Mouse (Mus musculus) left cerebral cortex, postnatal 4 days (tissue): ENCODE measurements around the gene Tln2. TPM values are rescaled to one million over a fixed set of nuclear protein-coding genes. Genes with fewer than 3 reads are reported as not detected.

Source experiments
- DNase-seq: peaks from one replicate; pipeline ENCODE4 v3.0.0-alpha.2; 2022
- intact Hi-C: fragments of 180-260 bp; cut with DNase I; formaldehyde crosslinking; loops from one replicate; pipeline ENCODE4 v1.15.1; 2025
- total RNA-seq, 2 experiments: library from RNA; stranded (reverse); gene quantifications; 2 replicates each; pipeline ENCODE4 v1.2.3; 2021

Tln2 gene
- total RNA-seq, 2 experiments from 2014 or later = 66.0 to 73.5 TPM

GRCm38 (mm10) chr9:67220388-67220787, 339.1 kb downstream of the Tln2 start:
- intact Hi-C loops = no loop called here
- DNase-seq = peak; percentile 19

DNA sequence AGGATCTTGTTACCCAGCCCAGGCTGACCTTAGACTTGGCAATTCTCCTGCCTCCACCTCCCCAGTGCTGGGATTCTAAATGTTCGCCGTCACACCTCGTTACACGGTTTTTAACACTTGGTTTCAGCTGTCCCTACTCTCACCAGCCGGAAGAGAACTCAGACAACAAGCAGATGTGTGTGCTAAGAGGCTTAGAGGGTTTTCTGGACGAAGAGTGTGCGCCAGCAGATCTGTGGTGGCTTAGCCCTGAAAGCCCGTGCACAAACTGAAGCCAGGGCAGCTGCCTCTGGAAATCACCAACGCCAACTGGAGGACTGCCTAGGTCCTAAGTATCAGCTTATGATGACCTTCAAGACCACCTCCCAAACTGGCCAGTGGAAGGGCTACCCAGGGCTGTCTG, 341.5 kb downstream of the Tln2 start:
- intact Hi-C loops = loop anchor here (10.0 kb wide), 1 partner anchor 173 kb away; the partner anchor contains the start of gene Tpm1
- no peak for DNase-seq

DNA sequence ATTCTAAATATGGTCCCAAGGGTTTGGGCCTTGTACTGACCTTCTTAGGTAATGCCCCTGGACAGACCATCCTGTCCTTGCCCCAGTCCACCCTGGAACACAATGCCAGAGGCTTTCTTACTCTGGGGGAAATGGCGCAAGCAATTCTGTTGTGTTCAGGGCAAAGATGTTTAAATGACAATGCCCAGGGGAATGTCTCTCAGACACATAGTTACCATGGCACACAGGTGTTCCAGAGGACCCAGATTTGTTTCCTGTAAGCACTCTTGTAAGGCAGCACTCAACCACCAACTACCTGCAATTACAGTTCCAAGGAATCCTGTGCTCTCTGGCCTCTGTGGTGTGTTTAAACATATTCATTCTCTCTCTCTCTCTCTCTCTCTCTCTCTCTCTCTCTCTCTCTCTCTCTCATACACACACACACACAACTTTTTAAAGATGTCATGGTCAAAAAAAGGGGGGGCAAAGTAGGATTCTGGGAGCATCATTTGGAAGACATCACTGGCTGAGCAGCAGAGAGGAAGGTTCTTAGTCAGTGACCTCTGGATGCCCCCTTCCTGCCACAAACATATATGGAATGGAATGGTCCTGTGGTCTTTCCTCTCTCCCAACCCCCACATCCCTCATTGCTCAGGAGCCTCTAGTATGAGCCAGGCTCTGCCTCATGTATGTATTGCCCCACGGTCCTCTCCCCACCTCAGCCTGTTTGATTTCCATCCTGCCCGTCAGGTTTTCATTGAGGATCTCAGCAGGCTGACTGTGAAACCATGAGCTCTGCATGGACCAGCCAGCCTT, 345.1 kb downstream of the Tln2 start:
- no peak for DNase-seq
- intact Hi-C loops = loop anchor here (10.0 kb wide), 1 partner anchor 170 kb away; the partner anchor contains the start of gene Tpm1

- intact Hi-C loops = loop anchor here (10.0 kb wide), 1 partner anchor 168 kb away; the partner anchor contains the start of gene Tpm1
- DNase-seq = peak; percentile 73
Measured at GRCm38 (mm10) chr9:67213275-67213674, 346.2 kb downstream of the Tln2 start.

DNA sequence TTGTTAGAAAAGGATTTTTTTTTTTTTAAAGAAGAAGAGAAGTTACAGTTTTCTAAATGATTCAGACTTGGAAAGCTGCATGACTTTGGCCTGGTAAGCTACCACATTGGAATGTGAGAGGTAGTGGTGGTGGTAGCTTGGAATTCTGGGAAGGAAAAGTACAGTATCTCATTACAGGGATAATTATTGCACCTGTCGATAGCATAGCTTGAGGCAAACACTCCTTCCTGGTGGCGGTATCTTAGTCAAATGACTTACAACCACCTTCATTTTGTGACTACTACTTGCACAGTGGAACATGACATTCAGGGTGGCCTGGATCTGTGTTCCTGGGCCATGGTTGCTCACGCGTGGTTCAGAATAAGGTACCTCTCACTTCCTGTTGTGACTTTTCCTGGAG, 348.3 kb downstream of the Tln2 start:
- intact Hi-C loops = loop anchor here (10.0 kb wide), 1 partner anchor 166 kb away; the partner anchor contains the start of gene Tpm1
- no peak for DNase-seq

DNA sequence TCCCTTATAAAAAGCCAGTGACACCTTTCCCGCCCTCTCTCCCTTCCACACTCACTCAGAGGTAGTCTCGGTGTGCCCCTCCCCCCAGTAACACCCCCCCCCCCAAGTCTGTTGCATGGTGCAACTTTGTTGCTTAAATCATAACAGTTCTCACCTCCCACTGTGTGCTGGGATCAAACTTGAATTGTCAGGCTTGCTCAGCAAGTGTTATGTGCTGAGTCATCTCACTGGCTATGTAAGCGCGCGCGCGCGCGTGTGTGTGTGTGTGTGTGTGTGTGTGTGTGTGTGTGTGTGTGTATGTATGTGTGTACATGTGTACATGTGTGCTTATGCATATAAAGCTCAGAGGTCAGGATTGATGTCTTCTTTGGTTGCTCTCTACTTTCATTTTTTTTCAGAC, 350.1 kb downstream of the Tln2 start:
- DNase-seq = no peak
- intact Hi-C loops = no loop called here

- DNase-seq = no peak
- intact Hi-C loops = no loop called here
Measured at GRCm38 (mm10) chr9:67208420-67208819, 351.1 kb downstream of the Tln2 start.

- no peak for DNase-seq
- intact Hi-C loops = no loop called here
Measured at GRCm38 (mm10) chr9:67205175-67205574, 354.3 kb downstream of the Tln2 start.

GRCm38 (mm10) chr9:67196609-67197008, 362.9 kb downstream of the Tln2 start:
- intact Hi-C loops = no loop called here
- DNase-seq = no peak

DNA sequence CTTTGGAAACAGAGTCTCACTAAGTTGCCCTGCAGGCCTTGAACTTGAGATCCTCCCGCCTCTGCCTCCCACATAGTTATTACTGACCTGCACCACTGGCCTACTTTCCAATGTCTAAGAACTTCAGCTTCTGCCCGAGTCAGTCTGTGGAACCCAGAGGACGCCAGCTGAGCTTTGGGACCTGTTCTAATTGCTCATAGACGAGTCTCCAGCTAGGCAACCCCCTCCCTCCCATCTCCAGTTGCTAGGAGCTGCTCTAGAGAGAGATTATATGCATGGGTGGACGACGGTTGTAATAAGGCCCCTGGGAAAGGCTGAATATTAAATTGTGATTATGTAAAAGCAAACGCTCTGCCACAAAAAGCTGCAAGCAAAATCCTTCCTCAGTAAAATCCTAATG, 364.2 kb downstream of the Tln2 start:
- DNase-seq = peak; percentile 9
- intact Hi-C loops = no loop called here

DNA sequence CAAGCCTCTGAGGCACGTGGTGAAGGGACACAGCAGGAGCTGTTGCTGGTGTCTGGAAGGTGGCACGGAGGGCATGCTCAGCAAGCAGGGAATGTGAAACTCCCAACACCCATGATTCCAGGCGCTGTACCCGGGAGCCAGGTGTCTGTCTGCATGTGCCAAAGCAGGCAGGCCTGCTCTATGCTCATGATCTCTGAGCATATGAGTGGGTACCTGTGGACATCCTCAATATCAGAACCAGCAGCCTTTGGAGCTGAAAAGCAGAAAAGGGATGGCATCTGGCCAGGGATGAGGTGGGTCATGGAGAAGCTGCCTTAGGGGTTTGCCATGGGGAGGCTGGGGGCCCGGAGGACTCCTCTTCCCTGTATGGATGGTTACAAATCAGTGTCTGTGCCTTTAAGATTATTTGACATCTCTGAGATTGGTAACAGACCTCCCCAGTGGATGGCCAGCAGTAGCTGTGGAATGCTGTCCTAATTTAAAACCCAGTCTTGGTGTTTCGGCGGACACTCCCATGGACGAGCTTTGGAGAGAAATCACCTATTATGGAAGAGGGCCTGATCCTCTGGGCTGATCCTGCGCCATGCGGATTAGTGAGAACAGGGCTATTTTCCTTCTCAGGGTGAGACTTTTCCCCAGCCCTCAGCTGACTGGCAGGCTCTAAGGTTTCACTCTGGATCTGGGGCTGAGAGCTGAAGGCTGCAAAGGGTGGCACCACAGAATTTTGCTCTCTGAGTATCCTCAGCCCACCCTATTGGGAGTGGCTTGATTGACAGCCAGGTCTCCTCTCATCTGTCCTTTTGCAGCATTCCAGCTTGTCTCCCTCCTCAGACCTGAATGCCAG, 367.8 kb downstream of the Tln2 start:
- intact Hi-C loops = no loop called here
- no peak for DNase-seq

DNA sequence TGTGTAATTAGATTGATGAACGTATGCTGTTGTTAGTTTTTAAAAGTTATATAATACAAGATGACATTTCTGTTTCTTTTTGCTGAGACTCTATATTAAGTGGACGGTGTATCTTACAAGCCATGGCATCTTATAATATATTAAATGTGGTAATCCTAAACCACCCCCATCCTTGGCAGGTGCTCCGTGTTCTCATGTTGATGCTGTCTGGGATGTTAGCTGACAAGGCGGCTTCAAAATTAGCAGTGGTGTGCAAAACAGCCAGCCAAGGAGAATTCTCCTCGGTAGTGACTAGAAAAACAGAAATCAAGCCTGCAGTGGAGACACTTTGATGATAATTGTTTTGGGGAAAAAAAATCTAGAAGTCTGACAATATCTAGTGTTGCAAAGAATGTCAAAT, 371.8 kb downstream of the Tln2 start:
- no peak for DNase-seq
- intact Hi-C loops = no loop called here

DNA sequence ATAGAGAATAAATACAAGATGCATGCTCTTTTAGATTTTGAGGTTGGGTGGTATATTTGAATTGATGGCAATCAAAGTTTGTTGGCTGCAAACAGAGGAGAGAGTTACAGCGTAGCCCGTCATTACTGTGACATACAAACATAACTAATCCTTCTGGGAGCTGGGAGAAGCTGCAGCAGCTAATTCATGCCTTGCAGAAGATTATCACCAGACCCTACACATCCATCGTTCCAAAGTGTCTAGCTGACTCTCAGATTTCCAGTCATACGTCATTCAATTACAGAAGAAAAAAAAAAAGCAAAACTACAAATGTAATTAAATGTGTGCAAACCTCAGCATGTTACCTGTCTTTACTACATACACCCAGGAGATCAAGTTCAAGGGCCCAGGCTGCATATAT, 372.3 kb downstream of the Tln2 start:
- intact Hi-C loops = no loop called here

GRCm38 (mm10) chr9:67184556-67184955, 374.9 kb downstream of the Tln2 start:
- intact Hi-C loops = no loop called here
- DNase-seq = no peak

More for the DNA sequence above, 372.3 kb downstream of the Tln2 start:
- no peak for DNase-seq

GRCm38 (mm10) chr9:67183520-67183919, 376.0 kb downstream of the Tln2 start:
- DNase-seq = no peak
- intact Hi-C loops = no loop called here

DNA sequence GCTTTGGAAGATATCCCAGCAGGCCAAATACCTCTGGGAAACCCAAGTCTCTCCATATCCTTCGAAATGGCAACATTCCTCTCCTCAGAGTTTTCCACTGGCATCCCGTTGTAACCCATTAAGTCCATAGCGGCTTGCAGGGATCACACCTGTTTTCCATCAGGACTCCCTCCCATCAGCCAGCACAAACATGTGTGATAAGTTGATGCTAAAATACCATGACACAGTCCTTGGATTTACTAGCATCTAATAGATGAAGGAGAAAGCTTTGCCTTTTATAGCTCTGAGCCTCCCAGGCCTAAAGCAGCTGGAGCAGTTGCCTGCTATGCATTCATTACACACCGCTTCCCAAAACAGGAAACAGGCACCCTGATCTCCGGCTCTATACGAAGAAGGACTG, 377.5 kb downstream of the Tln2 start:
- intact Hi-C loops = no loop called here
- no peak for DNase-seq

DNA sequence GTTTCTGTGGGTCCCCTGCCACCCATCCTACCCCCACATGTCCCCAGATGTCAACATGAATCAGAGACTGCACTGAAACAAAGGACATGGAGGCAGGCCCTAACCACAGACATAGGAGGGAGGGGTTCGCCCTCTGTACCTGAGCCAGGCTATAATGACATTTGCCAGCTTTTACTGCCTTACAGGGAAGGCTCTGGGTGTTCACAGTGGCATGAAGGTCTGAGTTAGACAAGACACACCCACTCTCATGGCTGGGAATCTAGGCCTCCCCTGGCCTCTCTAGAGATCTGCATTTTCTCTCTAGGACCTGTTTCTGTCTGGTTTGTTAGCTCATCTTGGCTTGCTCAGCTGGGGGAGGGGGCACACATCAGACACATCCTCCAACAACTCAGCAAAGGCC, 380.8 kb downstream of the Tln2 start:
- intact Hi-C loops = no loop called here

GRCm38 (mm10) chr9:67178203-67178602, 381.3 kb downstream of the Tln2 start:
- no peak for DNase-seq
- intact Hi-C loops = no loop called here

More for the DNA sequence above, 380.8 kb downstream of the Tln2 start:
- no peak for DNase-seq

DNA sequence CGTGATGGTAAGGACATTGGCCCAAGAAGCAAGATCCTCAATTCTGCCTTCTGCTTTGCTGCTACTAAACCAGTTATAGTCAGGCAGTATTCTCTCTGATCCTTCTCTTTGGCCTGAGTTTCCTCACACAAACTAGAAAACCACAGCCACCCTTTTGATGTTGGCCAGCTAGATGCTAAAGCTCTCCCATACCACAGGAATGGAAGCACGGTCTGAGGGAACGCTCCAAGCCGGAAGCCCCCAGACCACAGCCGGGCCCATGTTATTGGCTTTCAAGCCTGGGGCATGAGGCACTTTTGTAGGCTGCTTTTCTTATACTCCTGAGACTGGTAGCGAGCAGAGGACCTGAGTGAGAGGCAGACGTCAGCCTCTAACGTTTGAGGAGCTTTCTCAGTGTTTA, 383.4 kb downstream of the Tln2 start:
- intact Hi-C loops = no loop called here

DNA sequence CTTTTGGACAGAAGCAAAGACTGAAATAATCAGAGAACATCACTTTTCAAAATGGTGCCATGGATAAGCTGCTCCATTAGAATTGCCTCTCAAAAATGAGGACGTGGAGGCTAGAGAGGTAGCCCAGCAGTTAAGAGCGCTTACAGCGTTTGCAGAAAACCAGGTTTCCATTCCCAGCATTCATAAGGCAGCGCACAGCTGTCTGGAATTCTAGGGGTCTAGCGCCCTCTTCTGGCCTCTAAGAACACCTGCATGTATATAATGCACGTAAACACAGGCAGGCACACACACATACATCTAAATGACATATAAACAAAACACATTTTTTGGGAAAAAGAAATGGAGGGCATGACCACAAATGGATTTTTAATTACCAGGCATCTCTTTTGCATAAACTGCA, 385.7 kb downstream of the Tln2 start:
- intact Hi-C loops = no loop called here
- no peak for DNase-seq

More for the DNA sequence above, 383.4 kb downstream of the Tln2 start:
- DNase-seq = no peak

DNA sequence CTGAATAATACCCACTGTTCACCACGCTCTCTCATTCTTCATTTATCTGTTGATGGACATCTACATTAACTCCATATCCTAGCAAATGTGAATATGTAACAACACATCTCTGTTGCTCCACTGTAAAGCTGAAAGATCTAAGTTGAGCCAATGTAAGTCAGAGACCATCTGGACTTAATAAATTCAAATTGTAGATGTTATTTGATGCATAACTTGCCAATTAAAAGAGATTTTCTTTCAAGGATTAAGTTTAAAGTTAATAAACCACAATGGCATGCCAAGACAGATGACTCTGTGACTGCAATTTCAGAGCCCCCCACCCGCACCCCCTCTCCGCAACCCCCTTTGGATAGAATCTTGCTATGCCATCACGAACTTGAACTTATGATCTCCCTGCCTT, 386.3 kb downstream of the Tln2 start:
- DNase-seq = no peak
- intact Hi-C loops = no loop called here

DNA sequence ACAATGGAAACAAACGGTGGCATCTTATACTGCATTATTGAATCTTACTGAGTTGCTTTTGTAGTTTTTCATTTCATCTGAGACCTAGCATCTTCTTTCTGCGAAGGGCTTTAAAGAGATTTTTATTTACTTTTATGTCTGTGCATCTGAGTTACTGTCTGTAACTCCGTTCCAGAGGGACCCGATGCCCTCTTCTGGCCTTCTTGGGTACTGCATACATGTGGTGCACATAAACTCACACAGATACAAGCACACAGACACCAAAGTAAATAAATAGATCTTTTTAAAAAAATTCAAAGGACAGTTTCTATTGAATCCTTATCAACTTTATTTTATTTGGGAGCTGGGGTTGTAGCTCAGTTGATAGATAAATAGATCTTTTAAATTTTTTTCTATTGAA, 388.1 kb downstream of the Tln2 start:
- intact Hi-C loops = no loop called here
- no peak for DNase-seq
